Mouse (Mus musculus): Measurements from ENCODE around the gene Acr.

DNA sequence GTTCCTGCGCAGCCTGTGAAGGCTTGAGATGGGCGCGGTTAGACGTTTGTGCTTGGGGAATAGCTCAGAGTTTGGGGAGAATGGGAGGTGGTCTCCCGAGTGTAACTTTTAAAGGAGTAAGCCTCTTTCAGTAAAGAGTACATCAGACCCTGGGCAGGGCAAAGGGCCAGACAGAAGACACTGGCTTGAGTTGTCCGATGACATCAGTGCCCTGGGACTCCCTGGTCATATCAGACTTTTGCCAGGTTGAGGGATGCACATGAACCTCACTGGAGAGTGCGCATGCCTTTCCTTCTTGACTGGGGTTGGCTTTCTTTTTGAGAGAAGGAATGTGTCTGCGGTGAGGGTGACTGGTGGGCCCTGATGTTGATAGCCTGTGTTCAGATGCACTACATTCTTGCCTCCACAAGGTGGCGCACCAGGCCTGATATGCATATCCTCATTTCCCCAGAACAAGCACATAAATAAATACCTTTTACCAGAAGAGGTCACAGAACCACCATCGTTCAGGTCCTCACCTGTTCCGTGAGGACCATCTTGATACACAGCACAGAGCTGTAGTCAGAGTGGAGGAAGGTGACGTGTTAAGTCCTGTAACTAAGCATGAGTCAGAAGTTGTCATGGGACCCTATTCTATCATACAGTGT is 54.3 kb downstream of the Acr start:
- peak; percentile 76 for TF ChIP-seq CTCF (IDR thresholded peaks at IDR 0.05; ENCODE audit: low read depth)
- TF ChIP-seq EP300 (IDR thresholded peaks at IDR 0.05; ENCODE audit: low read depth): no peak

Measured in heart, postnatal 0 days (tissue).